Mouse (Mus musculus) bone marrow, adult 2 months (tissue): ENCODE data around the gene Ppm1f.

ENCODE experiments used
- CTCF ChIP-seq: fragments of 200-500 bp; IDR thresholded peaks from 2 replicates; pipeline ENCODE4 v1.5.1; 2011; ENCODE audit warnings: low read length, control low read depth; ENCODE audit not compliant: control insufficient read depth, insufficient read depth
- POLR2A ChIP-seq: fragments of 200-500 bp; IDR thresholded peaks from 2 replicates; pipeline ENCODE4 v1.6.1; 2011; ENCODE audit warnings: low read depth, mild to moderate bottlenecking, control low read depth, low read length, borderline replicate concordance; ENCODE audit not compliant: control insufficient read depth

DNA sequence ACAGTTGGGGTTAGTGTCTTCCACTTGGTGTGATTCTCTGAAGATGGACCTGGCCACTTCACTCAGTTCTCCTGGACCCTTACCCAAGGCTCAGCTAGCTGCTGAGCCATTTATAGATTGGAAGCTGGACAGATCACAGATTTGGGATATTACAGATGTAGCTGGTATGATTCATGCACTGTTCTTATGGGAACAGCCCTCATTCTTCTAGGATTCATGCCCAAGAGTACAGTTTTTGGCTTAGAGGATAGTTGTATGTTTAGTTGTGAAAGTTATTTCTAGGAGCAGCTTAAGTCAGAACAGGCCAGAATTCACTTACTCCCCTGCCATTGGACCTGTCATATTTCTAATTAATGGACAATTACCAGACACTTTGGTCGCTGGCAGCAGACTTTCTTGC is 17.2 kb downstream of the Ppm1f start:
- TF ChIP-seq CTCF, result no peak
- no peak for TF ChIP-seq POLR2A
